Mouse (Mus musculus) forebrain, embryonic 14.5 days (tissue): ENCODE results near the gene Arel1. TPM values are rescaled to one million over a fixed set of nuclear protein-coding genes. Genes with fewer than 3 reads are reported as not detected.

Experiments used
- ATAC-seq: fragments of 200-750 bp; cut with Nextera tagmentation; 2 replicates; pipeline ENCODE4 v1.8.0; 2017; ENCODE audit warnings: mild to moderate bottlenecking, moderate library complexity
- DNase-seq: peaks from one replicate; pipeline ENCODE4 v3.0.0-alpha.2; 2015; ENCODE audit warnings: low spot score
- H3K27ac ChIP-seq: fragments of 300-500 bp; sonication (generic); 2 replicates; pipeline ENCODE4 v1.5.1; 2014; ENCODE audit warnings: low read depth, mild to moderate bottlenecking, control low read depth, low read length, moderate library complexity
- H3K27me3 ChIP-seq: fragments of 300-500 bp; sonication (generic); replicated peaks from 2 replicates; pipeline ENCODE4 v1.6.1; 2014; ENCODE audit warnings: low read length, control low read depth, mixed read lengths; ENCODE audit not compliant: control insufficient read depth, insufficient read depth
- H3K36me3 ChIP-seq: fragments of 300-500 bp; sonication (generic); 2 replicates; pipeline ENCODE4 v1.6.1; 2014; ENCODE audit warnings: low read length, control low read depth; ENCODE audit not compliant: control insufficient read depth, insufficient read depth
- H3K4me1 ChIP-seq: fragments of 300-500 bp; sonication (generic); 2 replicates; pipeline ENCODE4 v1.6.1; 2014; ENCODE audit warnings: antibody characterized with exemption, low read length, control low read depth; ENCODE audit not compliant: control insufficient read depth, insufficient read depth
- H3K4me2 ChIP-seq: fragments of 300-500 bp; sonication (generic); 2 replicates; pipeline ENCODE4 v1.6.1; 2014; ENCODE audit warnings: mild to moderate bottlenecking, control low read depth, low read length
- H3K4me3 ChIP-seq: fragments of 300-500 bp; sonication (generic); 2 replicates; pipeline ENCODE4 v1.5.1; 2014; ENCODE audit warnings: low read depth, low read length, control low read depth
- H3K9ac ChIP-seq: fragments of 300-500 bp; sonication (generic); 2 replicates; pipeline ENCODE4 v1.6.1; 2014; ENCODE audit warnings: mild to moderate bottlenecking, low read length, control low read depth, moderate library complexity
- H3K9me3 ChIP-seq: fragments of 300-500 bp; sonication (generic); replicated peaks from 2 replicates; pipeline ENCODE4 v1.6.1; 2016; ENCODE audit warnings: low read length, control low read depth, mixed read lengths; ENCODE audit not compliant: control insufficient read depth
- WGBS: fragments of 180-500 bp; shearing (Covaris S2); extraction: QIAGEN DNeasy Blood & Tissue Kit; methylation state at CpG from one replicate; pipeline ENCODE4 v1.1.7; 2014; 5-methylcytosine and 5-hydroxymethylcytosine counted together
- polyA plus RNA-seq: library from polyadenylated mRNA; unstranded; fragments of >200 nt; fragmentation: Nextera tagmentation; extraction: Ambion mirVana; gene quantifications from 2 replicates; pipeline ENCODE4 v1.2.1, GENCODE M21; 2014

Gene Arel1
- polyA plus RNA-seq, 1 experiment from 2014 or later = 31.4 TPM

DNA sequence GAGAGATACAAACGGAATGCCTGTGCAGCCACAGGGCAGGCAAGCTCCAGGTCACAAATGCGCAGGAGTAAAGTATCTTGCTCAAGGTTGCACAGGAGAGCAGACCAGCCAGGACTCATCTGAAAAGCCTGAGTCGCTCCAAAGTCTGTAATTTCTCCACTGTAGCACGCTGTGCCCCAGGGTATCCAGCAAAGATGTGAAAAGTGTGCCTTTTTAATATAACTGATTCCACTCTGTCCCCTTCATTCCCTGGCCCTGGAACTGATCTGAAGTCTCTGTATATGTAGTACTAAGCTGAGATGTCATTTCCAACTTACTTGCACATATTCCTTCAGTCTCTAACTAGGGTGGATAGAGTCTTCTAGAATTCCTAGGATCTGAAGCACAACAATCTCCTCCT is 87.9 kb downstream of the Arel1 start:
- Histone ChIP-seq H3K4me2 (no peak overlapping the region), H3K27ac (no peak overlapping the region), H3K36me3 (no peaks in the 10 kb centered on the region), H3K9me3 (no peaks in the 10 kb centered on the region), H3K4me3 (no peak overlapping the region), H3K27me3 (peaks cover 4% of the 10 kb centered on the region), H3K9ac (no peak overlapping the region), H3K4me1 (no peaks in the 10 kb centered on the region)
- no peak for DNase-seq
- no peak for ATAC-seq
- WGBS = 75% methylated on average over 4 of the region's 4 CpGs

DNA sequence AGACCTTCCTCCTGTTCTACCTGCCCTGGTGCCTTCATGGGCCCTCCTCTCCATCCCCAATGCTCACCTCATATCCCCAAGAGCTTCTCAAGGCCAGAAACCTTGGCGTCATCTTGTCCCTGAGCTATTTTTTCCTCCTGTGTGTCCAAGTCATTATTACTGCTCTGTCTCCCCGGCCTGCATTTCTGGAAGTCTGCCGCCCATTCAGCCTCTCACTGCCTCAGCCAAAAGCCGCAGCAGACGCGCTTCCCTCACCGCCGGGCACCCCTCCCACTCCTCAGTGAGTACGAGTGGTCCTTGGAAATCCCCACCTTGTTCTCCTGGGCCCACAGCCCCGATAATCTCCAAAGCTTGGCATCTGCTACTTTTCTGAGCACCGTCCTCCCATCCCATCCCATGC is 90.6 kb downstream of the Arel1 start:
- DNase-seq (no peak), ATAC-seq (no peak)
- Histone ChIP-seq H3K27ac (no peak overlapping the region), H3K27me3 (peaks cover 31% of the 10 kb centered on the region), H3K4me3 (no peak overlapping the region), H3K9ac (no peak overlapping the region), H3K36me3 (no peaks in the 10 kb centered on the region), H3K4me1 (0 out of 2 replicates have a peak, but pooled peaks cover 2% of the 10 kb centered on the region), H3K4me2 (no peak overlapping the region), H3K9me3 (no peaks in the 10 kb centered on the region)
- WGBS = 44% methylated on average over 11 of the region's 11 CpGs

- Histone ChIP-seq H3K9me3 (no peaks in the 10 kb centered on the region), H3K4me1 (0 out of 2 replicates have a peak, but pooled peaks cover 2% of the 10 kb centered on the region), H3K36me3 (no peaks in the 10 kb centered on the region), H3K27ac (no peak within 1 kb of the TSS), H3K27me3 (peaks cover 47% of the 10 kb centered on the region), H3K4me3 (peak within 1 kb of the TSS; percentile 17), H3K9ac (peak within 1 kb of the TSS; percentile 13; the same call in 1 of the 2 replicates), H3K4me2 (peak within 1 kb of the TSS; percentile 46)
- ATAC-seq (peak; percentile 42; the same call in 1 of the 2 replicates), DNase-seq (peak; percentile 48)
- WGBS = 2% methylated on average over 34 of the region's 34 CpGs
These were observed 94.1 kb downstream of the Arel1 start, which contains the start of gene Ltbp2 for GRCm38 (mm10) chr12:84876481-84877121. Ltbp2 (minus strand) TSS chr12:84876532.

DNA sequence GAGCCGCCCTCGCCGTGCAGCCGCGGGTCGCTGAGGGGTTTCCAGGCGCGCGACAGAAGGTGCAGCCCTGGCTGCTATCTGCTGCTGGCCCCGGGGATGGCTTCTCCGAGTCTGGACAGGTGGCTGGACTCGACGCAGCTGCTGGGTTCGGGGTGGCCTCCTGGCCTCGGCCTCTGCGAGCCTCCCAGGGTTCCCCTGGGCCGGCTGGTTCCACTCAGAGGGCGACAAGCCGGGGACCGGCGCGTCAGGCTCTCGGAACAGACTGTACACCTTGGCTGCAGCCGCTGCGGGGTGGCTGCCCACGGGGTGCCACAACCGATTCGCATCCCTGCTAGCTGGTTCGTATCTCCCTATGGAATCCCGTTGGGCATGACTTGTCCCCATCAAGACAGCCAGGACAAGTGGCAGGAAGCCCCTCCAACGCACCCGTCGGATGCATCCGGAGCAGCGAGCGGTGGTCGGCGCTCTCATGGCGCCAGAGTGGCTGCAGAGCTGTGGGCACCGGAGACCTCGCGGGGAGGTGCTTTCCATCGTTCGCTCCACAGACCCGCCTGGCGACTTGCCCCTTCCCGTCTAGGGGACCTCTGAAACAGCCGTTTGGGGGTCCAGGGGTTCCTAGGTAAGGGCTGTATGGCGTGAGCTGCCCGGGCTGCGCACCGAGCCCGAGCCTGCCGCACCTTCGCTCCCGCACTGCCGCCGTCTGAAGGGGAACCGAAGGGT is 94.8 kb downstream of the Arel1 start:
- Histone ChIP-seq H3K4me1 (0 out of 2 replicates have a peak, but pooled peaks cover 2% of the 10 kb centered on the region), H3K36me3 (no peaks in the 10 kb centered on the region), H3K27me3 (peaks cover 47% of the 10 kb centered on the region), H3K4me2 (peak overlapping the region; percentile 46), H3K9ac (peak overlapping the region; percentile 13; the same call in 1 of the 2 replicates), H3K4me3 (peak overlapping the region; percentile 17), H3K9me3 (no peaks in the 10 kb centered on the region), H3K27ac (no peak overlapping the region)
- no peak for DNase-seq
- no peak for ATAC-seq
- WGBS = 1% methylated on average over 58 of the region's 59 CpGs

DNA sequence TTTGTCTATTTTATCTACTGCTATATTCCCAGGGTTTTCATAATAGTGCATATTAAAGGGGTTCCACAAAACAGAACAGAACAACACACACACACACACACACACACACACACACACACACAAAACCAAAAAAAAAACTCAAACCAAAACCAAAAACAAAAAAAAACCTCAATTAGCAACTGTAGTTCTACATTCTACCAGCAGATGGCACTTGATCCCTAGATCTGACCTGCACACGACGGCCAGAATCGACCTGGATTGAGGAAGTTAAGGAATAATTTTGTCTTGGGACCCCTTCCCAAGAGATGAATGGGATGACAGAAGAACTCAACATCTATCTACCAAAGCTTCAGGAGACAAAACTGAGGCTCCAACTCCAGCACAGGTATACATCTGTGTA is 97.3 kb downstream of the Arel1 start:
- ATAC-seq (no peak), DNase-seq (peak; percentile 68)
- Histone ChIP-seq H3K4me3 (no peak overlapping the region), H3K27me3 (peaks cover 47% of the 10 kb centered on the region), H3K9me3 (no peaks in the 10 kb centered on the region), H3K9ac (no peak overlapping the region), H3K4me1 (0 out of 2 replicates have a peak, but pooled peaks cover 2% of the 10 kb centered on the region), H3K27ac (no peak overlapping the region), H3K36me3 (no peaks in the 10 kb centered on the region), H3K4me2 (no peak overlapping the region)
- 2% methylated on average over 3 of the region's 3 CpGs for WGBS

GRCm38 (mm10) chr12:84872310-84872709 is 98.4 kb downstream of the Arel1 start:
- H3K4me3 ChIP-seq = no peak overlapping the region
- H3K4me2 ChIP-seq = no peak overlapping the region
- ATAC-seq (no peak), DNase-seq (no peak)
- H3K9ac ChIP-seq = no peak overlapping the region
- H3K27ac ChIP-seq = no peak overlapping the region
- no peaks in the 10 kb centered on the region for H3K9me3 ChIP-seq
- peaks cover 38% of the 10 kb centered on the region for H3K27me3 ChIP-seq
- whole genome bisulfite sequencing = 69% methylated on average over 2 of the region's 2 CpGs
- H3K36me3 ChIP-seq = no peaks in the 10 kb centered on the region
- 0 out of 2 replicates have a peak, but pooled peaks cover 2% of the 10 kb centered on the region for H3K4me1 ChIP-seq

Other genes starting within 250 kb of the Arel1 start
- 72.5 and 76.4 TPM in 2 replicates for gene Npc2, start 197.7 kb downstream of the Arel1 start, polyA plus RNA-seq
- 137 and 163 TPM in 2 replicates for gene Isca2, start 197.6 kb downstream of the Arel1 start, polyA plus RNA-seq
- gene Ltbp2, start 94.4 kb downstream of the Arel1 start, polyA plus RNA-seq = 0.04 TPM in 1 of 2 replicates, not detected in the other
- gene Fcf1, start within 50 bp of the Arel1 start, polyA plus RNA-seq = 128 and 147 TPM in 2 replicates
- gene Ylpm1, start 25.4 kb upstream of the Arel1 start, polyA plus RNA-seq = 32.4 and 33.2 TPM in 2 replicates
- 1.3 and 1.6 TPM in 2 replicates for gene Prox2, start 139.9 kb upstream of the Arel1 start, polyA plus RNA-seq
- 77.5 and 87.1 TPM in 2 replicates for gene Dlst, start 139.9 kb upstream of the Arel1 start, polyA plus RNA-seq
- gene Rps6kl1, start 180.4 kb upstream of the Arel1 start, polyA plus RNA-seq = 11.7 and 16.6 TPM in 2 replicates
- 6.7 and 7.2 TPM in 2 replicates for gene Pgf, start 206.9 kb upstream of the Arel1 start, polyA plus RNA-seq
- gene Eif2b2, start 248.6 kb upstream of the Arel1 start, polyA plus RNA-seq = 95.5 and 102 TPM in 2 replicates